Mouse (Mus musculus) cerebellum, postnatal 4 days (tissue): ENCODE measurements at regions not wholly inside any gene's neighbourhood (a gene's known extent, or its start where the extent isn't known, plus 50 kb on each side); places are given as distances from the start of the nearest gene placed in this dataset.
A peak's percentile ranks its signal among the peaks of the same experiment; 100 is the strongest.
"Not testable (repeated sequence)": the region's sequence is repeated elsewhere in the genome, so short reads cannot be mapped to it uniquely, and the experiment has no call there.

Experiments
- DNase-seq, 2 experiments: peaks; one replicate each; pipeline ENCODE4 v3.0.0; 2022; ENCODE audit warnings: low spot score in 2 of 2, mixed read lengths in 1 of 2

GRCm38 (mm10) chr13:111904616-111905212, 95.9 kb upstream of the Map3k1 start:
- DNase-seq, result peak in 1 of 2 experiments; percentile 60

DNA sequence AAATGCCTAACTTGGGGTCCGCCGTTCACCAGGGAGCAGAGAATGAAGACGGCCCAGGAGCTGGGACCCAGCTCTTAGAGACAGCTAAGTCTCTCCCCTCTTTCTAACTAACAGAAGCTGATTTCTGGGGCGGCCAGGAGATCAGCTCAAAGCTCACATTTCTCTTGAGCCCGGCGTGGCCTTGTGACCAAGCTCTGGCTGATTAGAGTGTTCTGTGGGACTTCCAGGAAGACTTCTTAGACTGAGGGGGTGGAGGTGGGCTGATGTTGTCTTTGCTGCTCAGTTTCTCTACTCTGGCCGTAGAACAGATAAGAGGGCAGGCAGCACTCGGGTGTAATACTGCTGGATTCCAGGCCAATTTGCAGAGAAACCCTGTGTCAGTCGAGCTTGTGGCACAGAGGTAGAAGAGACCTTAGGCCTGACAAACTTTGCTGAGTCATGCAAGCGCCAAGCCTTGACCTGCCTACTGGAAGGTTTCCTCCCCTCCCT, 96.5 kb upstream of the Map3k1 start:
- DNase-seq, result no peak

- DNase-seq, result no peak
Measured at GRCm38 (mm10) chr13:111911071-111911470, 102.3 kb upstream of the Map3k1 start.

DNA sequence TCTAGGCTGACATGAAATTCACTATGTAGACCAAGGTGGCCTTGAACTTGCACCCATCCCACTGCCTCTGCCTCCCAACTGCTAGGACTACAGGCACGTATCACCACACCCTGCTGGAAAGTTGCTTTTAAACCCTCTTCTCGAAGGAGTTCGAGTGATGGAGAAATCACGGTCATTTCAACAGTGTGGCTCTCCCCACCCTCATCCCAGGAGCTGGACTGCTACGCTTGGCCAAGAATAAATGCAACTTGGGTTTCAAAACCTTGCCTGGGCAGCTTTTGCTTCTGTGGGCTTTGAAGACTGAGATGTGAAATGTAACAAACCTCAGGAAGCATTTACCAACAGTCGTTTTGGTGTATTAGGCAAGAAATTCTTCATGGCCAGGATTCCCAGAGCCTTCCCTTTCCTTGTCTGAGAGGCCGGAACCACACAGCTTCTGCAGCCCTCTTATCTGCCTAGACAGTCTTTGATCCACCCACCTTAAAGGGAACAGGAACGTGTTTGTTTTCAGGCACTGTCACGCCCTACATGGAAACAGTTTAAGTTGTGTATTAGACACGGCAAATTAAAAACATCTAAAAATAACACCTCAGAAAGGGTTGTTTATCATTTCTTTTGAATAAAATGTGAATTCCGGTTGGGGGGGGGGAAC, 103.0 kb upstream of the Map3k1 start:
- DNase-seq, result no peak

DNA sequence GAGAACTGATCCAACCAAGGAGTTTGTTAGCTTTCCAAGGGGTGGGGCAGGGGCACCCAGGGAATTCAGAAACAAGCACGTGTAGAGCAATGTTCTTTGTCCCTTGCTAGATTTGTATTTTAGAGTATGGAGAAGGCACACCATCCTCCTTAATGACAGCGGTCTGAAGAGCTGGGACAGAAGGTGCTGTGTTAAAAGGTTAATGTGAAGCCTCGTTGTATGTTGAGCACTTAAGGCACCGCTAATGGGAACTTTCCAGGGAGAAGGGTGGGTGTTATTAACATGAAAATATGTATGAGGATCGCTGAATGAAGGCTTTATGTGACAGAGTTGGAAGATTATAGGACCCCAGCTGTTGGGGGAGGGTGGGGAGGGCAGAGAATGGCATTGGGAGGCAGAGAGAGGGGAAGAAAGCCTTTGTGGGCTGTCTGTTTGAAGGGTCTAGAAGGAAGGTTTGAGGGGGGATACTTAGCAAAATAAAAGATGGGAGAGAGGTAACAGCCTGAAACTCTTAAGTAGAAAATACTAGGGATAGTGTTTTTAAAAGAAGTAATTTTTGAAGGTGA, 105.6 kb upstream of the Map3k1 start:
- DNase-seq, result no peak

DNA sequence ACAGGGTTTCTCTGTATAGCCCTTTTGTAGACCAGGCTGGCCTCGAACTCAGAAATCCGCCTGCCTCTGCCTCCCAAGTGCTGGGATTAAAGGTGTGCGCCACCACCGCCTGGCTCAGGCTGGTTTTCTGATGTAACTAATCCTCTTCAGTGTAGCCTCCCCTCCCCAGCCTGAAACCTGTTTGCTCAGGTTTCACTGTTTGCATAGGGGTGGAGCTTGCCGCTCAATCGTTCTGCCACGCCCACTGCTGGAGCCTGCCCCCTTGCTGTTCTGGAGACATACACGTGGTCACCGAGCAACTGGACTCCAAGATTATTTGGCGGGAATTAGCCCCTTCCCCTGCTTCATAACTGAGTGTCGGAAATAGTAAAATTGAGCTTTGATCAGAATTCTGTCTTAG, 110.6 kb upstream of the Map3k1 start:
- not testable (repeated sequence) for DNase-seq

GRCm38 (mm10) chr13:111920534-111920933, 111.7 kb upstream of the Map3k1 start:
- DNase-seq, result no peak

DNA sequence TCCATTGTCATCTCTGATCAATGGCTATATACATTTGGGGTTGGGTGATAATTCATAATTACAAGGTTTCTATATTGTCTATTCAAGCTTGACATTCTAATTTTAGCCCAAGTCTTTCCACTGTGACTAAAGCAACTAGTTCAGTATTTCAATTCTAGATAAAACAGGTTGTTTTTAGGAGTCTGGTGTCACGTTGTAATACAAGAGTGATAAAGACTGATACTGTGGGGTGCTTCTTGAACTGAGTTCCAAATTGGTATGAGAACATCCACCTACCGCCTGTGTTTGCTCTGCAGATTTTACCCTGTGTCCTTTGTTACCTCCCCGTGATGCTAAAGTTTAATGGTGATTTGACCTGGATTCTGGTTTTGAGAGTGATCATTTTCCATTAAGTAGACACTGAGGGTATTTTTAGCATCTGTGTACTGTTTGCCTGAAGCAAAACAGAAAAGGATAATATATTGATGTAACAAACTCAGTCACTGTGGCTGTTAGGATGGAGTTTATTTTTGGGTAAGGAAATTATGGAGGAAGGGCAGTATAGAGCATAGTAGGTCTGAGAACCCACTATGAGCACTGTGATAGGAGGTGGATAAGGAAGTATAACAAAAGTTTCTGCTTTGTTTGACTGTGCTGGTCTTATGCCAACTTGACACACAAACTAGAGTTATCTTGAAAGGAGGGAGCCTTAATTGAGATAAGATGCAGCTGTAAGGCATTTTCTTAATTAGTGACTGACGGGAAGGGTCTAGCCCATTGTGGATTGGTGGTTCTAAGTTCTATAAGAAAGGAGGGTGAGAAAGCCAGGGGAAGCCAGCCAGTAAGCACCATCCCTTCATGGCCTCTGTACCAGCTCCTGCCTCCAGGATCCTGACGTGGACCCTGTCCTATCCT, 112.6 kb upstream of the Map3k1 start:
- DNase-seq, result no peak

DNA sequence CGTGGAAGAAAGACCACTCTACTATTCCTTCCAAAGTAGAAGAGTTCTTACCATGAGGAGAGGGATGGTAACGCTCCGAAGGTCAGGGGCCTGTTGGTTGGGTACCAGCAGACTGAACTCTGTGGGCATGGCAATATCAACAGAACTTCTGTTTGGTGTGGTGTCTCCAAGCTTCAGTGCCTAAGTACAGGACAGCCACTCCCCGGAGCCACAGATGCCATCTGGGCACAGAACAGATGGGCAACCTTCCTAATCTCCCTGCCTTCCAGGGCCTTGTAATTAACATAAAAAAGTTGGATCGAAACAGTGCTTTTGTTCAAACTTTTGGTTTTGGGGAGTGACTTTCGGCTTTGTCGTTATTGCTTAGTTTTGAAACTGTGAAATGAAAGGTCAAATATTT, 116.6 kb upstream of the Map3k1 start:
- DNase-seq, result peak in 1 of 2 experiments; percentile 39

DNA sequence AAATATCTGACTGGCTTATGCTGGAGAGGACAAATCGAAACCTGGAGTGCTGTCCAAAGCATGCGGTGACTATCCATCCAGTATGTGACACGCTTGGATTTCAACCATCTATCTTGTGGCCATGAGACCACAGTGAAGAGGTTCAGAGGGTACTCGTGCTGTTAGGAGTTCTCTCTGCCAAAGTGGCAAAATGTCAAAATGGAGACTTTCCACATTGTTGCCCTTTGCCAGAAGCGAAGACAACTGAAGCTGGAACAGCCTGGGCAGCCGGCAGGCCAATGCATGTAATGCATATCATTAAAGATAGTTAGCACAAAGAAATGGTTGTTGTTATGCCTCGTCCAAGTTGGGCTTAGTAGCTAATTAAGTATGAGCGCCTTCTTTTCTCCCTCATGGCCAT, 118.0 kb upstream of the Map3k1 start:
- DNase-seq, result peak in 1 of 2 experiments; percentile 63

DNA sequence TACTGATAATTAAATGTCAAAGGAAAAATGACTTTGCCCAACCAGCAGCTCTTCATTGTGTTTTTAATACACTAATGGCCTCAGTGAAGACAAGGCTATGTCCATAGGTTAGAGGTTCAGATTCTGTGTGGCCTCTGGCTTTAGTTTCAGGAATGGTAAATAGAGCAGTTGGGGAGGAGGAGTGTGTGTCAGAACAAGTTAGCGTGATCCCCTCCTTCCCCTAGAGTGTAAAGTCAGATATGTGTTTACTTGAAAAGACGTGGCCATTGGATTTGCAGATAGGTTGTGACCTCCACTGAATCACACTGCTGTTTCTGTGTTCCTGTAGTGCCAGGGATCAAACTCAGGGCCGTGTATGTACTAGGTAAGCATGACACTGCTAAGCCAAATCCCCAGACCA, 118.7 kb upstream of the Map3k1 start:
- no peak for DNase-seq

GRCm38 (mm10) chr13:111928636-111929544, 120.1 kb upstream of the Map3k1 start:
- peak in 1 of 2 experiments; percentile 35 for DNase-seq

DNA sequence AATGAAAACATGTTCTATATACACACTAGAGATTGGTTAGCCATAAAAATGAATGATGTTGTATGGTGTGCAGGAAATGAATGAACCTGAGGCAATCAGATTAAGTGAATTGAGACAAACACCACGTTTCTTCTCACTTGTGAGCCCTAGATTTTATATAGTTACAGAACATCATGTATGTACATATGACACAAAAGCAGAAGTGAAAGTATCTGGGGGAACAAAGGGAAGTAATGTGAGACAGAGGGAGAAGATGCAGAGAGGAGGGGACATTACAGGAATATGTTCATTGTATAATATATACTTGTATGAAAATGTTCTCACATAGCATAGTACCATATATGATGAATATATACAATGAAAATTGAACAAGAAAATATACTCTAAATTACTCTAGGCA, 121.1 kb upstream of the Map3k1 start:
- DNase-seq, result no peak

- DNase-seq, result no peak
Measured at GRCm38 (mm10) chr13:111932464-111932863, 123.7 kb upstream of the Map3k1 start.

GRCm38 (mm10) chr13:111933526-111934240, 124.9 kb upstream of the Map3k1 start:
- DNase-seq, result no peak

GRCm38 (mm10) chr13:111935721-111936080, 126.9 kb upstream of the Map3k1 start:
- DNase-seq, result no peak

DNA sequence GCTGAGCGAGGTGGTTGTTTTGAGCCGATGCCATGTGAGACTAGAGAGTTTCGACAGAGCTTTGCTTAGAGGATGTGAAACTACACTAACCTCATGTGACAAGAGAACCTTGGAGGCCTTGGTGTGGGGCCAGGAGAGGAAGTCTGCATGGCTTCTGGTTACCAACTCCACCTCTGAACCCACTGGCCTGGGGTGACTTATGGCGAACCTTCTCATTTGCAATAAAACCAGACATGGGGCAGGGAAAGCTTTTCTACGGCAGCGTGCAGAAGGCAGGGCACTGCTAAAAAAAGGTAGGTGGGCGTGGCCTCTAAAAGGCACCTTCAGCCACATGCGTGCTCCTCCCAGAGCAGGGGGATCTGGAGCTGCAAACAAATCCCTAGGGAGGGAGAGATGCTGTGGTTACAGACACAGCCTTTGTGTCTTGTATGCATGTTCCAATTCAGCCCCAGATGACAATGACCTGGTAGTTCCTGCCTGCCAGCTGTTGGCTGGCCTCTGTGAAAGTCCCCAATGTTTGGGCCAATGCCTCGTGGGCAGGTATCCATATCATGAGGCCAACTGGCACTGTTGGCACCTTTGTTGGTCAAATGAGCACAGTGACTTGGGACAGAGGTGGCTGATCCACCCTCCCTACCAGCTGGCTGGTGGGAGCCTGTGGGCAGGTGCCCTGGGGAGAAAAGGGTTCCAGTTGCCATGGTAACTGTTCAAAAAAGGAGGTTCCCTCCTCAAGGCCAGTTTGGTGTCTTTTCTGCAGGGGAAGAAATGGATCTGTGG, 127.5 kb upstream of the Map3k1 start:
- DNase-seq, result peak; percentile 24 to 73

GRCm38 (mm10) chr13:111936983-111937382, 128.2 kb upstream of the Map3k1 start:
- DNase-seq, result peak in 1 of 2 experiments; percentile 26

GRCm38 (mm10) chr13:111938896-111939422, 130.2 kb upstream of the Map3k1 start:
- no peak for DNase-seq
